Mouse (Mus musculus) heart, adult 2 months (tissue): ENCODE measurements around the gene Mpst.

Source experiments
- CTCF ChIP-seq: fragments of 200-600 bp; IDR thresholded peaks from 2 replicates; pipeline ENCODE4 v1.8.1; 2022; ENCODE audit warnings: antibody characterized with exemption, mild to moderate bottlenecking, moderate library complexity
- POLR2A ChIP-seq: fragments of 200-500 bp; IDR thresholded peaks from 2 replicates; pipeline ENCODE4 v1.6.1; 2011; ENCODE audit warnings: mild to moderate bottlenecking, low read depth, low read length, control low read depth; ENCODE audit not compliant: insufficient read depth

GRCm38 (mm10) chr15:78409570-78410052 is 3.4 kb downstream of the Mpst start:
- TF ChIP-seq CTCF = no peak
- TF ChIP-seq POLR2A = no peak
